Mouse (Mus musculus) ES-E14 (cell line): ENCODE measurements at regions not wholly inside any gene's neighbourhood (a gene's known extent, or its start where the extent isn't known, plus 50 kb on each side); places are given as distances from the start of the nearest gene placed in this dataset.
A peak's percentile ranks its signal among the peaks of the same experiment; 100 is the strongest.

ENCODE experiments used
- DNase-seq: peaks from one replicate; pipeline ENCODE4 v3.0.0-alpha.2; 2013; ENCODE audit warnings: low read depth, low spot score
- H3K27ac ChIP-seq: 2 replicates; pipeline ENCODE4 v1.5.1; 2012; ENCODE audit warnings: low read depth, mild to moderate bottlenecking, low read length, moderate library complexity, mixed read lengths; ENCODE audit not compliant: poor library complexity, insufficient read depth, severe bottlenecking
- H3K36me3 ChIP-seq: 2 replicates; pipeline ENCODE4 v1.6.1; 2012; ENCODE audit warnings: mild to moderate bottlenecking, low read length, moderate library complexity, mixed read lengths; ENCODE audit not compliant: control insufficient read depth, poor library complexity, insufficient read depth, severe bottlenecking
- H3K4me1 ChIP-seq, 2 experiments: fragments of 150-350 bp in 1 of 2; sonication (generic) in 1 of 2; 2 replicates each; pipeline ENCODE4 v1.6.1; 2012; ENCODE audit warnings: low read length in 2 of 2, mild to moderate bottlenecking in 1 of 2, mixed read lengths in 1 of 2; ENCODE audit not compliant: control insufficient read depth in 2 of 2, insufficient read depth in 2 of 2, poor library complexity in 1 of 2
- H3K4me3 ChIP-seq, 2 experiments: fragments of 150-350 bp in 1 of 2; sonication (generic) in 1 of 2; 2 replicates each; pipeline ENCODE4 v1.5.1; 2012; ENCODE audit warnings: low read length in 2 of 2, low read depth in 1 of 2, mild to moderate bottlenecking in 1 of 2, mixed read lengths in 1 of 2; ENCODE audit not compliant: insufficient read depth in 1 of 2, poor library complexity in 1 of 2, severe bottlenecking in 1 of 2
- H3K9ac ChIP-seq: 2 replicates; pipeline ENCODE4 v1.6.1; 2012; ENCODE audit warnings: low read depth, mild to moderate bottlenecking, low read length, mixed read lengths; ENCODE audit not compliant: poor library complexity, insufficient read depth, severe bottlenecking
- H3K9me3 ChIP-seq: fragments of 150-350 bp; sonication (generic); 2 replicates; pipeline ENCODE4 v1.6.1; 2012; ENCODE audit warnings: low read depth, mild to moderate bottlenecking, low read length; ENCODE audit not compliant: control insufficient read depth, insufficient read depth
- CHD2 ChIP-seq: IDR thresholded peaks from 2 replicates; pipeline ENCODE4 v1.6.1; 2014; ENCODE audit warnings: mild to moderate bottlenecking, low read depth, low read length, inconsistent platforms
- HCFC1 ChIP-seq: IDR thresholded peaks from 2 replicates; pipeline ENCODE4 v1.6.1; 2012; ENCODE audit warnings: low read length, inconsistent platforms, borderline replicate concordance; ENCODE audit not compliant: insufficient read depth
- MAFK ChIP-seq: IDR thresholded peaks from 2 replicates; pipeline ENCODE4 v1.6.1; 2014; ENCODE audit warnings: mild to moderate bottlenecking, low read depth, low read length, inconsistent platforms; ENCODE audit not compliant: insufficient read depth
- ZC3H11A ChIP-seq: IDR thresholded peaks from 2 replicates; pipeline ENCODE4 v1.6.1; 2012; ENCODE audit warnings: low read depth, mild to moderate bottlenecking, inconsistent platforms, low read length, borderline replicate concordance
- ZNF384 ChIP-seq: IDR thresholded peaks from 2 replicates; pipeline ENCODE4 v1.6.1; 2012; ENCODE audit warnings: low read depth, low read length, inconsistent platforms
- in situ Hi-C, 2 experiments: fragments of 600-800 bp; cut with MboI; formaldehyde crosslinking; loops; one replicate each; pipeline ENCODE4 v1.15.1; 2025; ENCODE audit warnings: low sequenced_read_pairs in 2 of 2, inconsistent platforms in 1 of 2; ENCODE audit not compliant: unreplicated experiment in 2 of 2

GRCm38 (mm10) chr6:51173620-51174442 is 258.6 kb upstream of the Nfe2l3 start:
- DNase-seq, result no peak
- TF ChIP-seq CHD2 (no peak), HCFC1 (no peak), ZNF384 (no peak), ZC3H11A (no peak), MAFK (no peak)
- Histone ChIP-seq H3K27ac (no peak overlapping the region), H3K4me3 (peak overlapping the region; percentile 26 to 66; a peak in 3 of 4 replicates), H3K4me1 (peaks cover 0 to 4% of the 10 kb centered on the region in 2 experiments; a peak in 1 of 4 replicates), H3K9me3 (no peaks in the 10 kb centered on the region), H3K36me3 (no peaks in the 10 kb centered on the region), H3K9ac (no peak overlapping the region)
- in situ Hi-C loops, result loop anchor here (5.0 to 25.0 kb wide), 5 partner anchors 362 to 1141 kb away; partner anchors contain the start of genes Evx1 (in 1 of the 2), Hoxa2 (in 1 of the 2) and Hoxa7 (in 1 of the 2)

GRCm38 (mm10) chr6:51174443-51175021 is 257.9 kb upstream of the Nfe2l3 start:
- H3K9me3 ChIP-seq, result no peaks in the 10 kb centered on the region
- H3K36me3 ChIP-seq, result no peaks in the 10 kb centered on the region
- H3K27ac ChIP-seq, result no peak overlapping the region
- H3K9ac ChIP-seq, result no peak overlapping the region
- H3K4me1 ChIP-seq, result peaks cover 0 to 5% of the 10 kb centered on the region in 2 experiments; a peak in 1 of 4 replicates
- in situ Hi-C loops, result loop anchor here (5.0 to 25.0 kb wide), 6 partner anchors 362 to 1140 kb away; partner anchors contain the start of genes Evx1 (in 2 of the 2), Hoxa2 (in 1 of the 2) and Hoxa7 (in 1 of the 2)
- H3K4me3 ChIP-seq, result peak overlapping the region in 1 of 2 experiments; percentile 66; a peak in 2 of 4 replicates
- no peak for DNase-seq
- TF ChIP-seq HCFC1, result no peak
- no peak for TF ChIP-seq MAFK
- TF ChIP-seq CHD2, result no peak
- no peak for TF ChIP-seq ZNF384
- TF ChIP-seq ZC3H11A, result no peak

GRCm38 (mm10) chr6:51175616-51176590 is 256.6 kb upstream of the Nfe2l3 start:
- Histone ChIP-seq H3K4me3 (no peak overlapping the region), H3K9me3 (no peaks in the 10 kb centered on the region), H3K36me3 (no peaks in the 10 kb centered on the region), H3K9ac (no peak overlapping the region), H3K4me1 (peaks cover 0 to 5% of the 10 kb centered on the region in 2 experiments; a peak in 1 of 4 replicates), H3K27ac (no peak overlapping the region)
- in situ Hi-C loops, result loop anchor here (5.0 to 10.0 kb wide), 4 partner anchors 989 to 1139 kb away; partner anchors contain the start of genes Evx1 (in 2 of the 2), Hoxa2 (in 1 of the 2) and Hoxa7 (in 1 of the 2)
- TF ChIP-seq ZNF384 (no peak), MAFK (no peak), CHD2 (no peak), HCFC1 (no peak), ZC3H11A (no peak)
- DNase-seq, result no peak
